Mouse (Mus musculus) gastrocnemius, postnatal 36 days (tissue): ENCODE measurements around the gene Slc44a1. TPM values are rescaled to one million over a fixed set of nuclear protein-coding genes. Genes with fewer than 3 reads are reported as not detected.

Experiments used
- DNase-seq, 2 experiments: peaks; one replicate each; pipeline ENCODE4 v3.0.0; 2022
- intact Hi-C: fragments of 180-260 bp; cut with DNase I; formaldehyde crosslinking; loops from one replicate; pipeline ENCODE4 v1.15.1; 2025
- total RNA-seq, 2 experiments: library from RNA; stranded (reverse); gene quantifications; 2 replicates each; pipeline ENCODE4 v1.2.3; 2021

Slc44a1 gene
- total RNA-seq, 2 experiments from 2014 or later: 15.7 to 15.9 TPM

DNA sequence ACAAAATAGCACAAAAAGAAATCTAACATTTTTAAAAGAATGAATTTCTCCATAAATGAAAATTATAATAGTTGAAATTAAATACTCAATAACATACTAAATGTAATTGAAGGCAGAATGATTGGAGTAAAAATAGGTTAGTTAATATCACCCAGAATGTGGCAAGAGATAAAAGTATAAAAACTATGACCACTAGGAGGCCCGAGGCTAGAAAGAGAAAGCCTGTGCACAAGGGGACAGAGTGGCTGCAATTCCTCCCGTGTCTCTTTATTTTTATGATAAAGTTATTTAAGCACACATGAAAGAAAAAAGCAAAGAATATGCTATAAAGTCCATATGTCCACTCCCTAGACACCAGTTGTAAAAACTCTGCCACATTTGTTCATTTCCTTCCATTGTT lies 17.4 kb upstream of the Slc44a1 start:
- intact Hi-C loops: no loop called here

DNA sequence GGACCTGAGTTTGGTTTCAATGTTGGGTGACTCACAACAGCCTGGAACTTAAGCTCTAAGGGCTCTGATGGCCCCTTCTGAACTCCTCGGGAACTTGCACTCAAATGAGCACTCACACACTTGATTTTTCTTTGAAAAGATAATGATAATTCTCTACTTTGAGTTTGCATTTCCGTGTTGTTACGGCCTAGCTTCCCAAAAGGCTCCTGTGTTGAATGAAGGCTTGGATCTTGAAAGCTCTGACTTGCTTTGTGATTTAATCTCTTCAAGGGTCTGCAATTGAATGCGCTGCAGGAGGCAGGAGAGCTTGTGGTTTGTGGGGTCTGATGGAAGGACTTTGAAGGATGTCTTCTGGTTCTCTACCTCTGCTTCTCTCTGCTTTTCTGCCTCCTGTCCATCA lies 13.1 kb upstream of the Slc44a1 start:
- no peak for DNase-seq
- intact Hi-C loops: no loop called here

More for the DNA sequence above, 17.4 kb upstream of the Slc44a1 start:
- DNase-seq: no peak

DNA sequence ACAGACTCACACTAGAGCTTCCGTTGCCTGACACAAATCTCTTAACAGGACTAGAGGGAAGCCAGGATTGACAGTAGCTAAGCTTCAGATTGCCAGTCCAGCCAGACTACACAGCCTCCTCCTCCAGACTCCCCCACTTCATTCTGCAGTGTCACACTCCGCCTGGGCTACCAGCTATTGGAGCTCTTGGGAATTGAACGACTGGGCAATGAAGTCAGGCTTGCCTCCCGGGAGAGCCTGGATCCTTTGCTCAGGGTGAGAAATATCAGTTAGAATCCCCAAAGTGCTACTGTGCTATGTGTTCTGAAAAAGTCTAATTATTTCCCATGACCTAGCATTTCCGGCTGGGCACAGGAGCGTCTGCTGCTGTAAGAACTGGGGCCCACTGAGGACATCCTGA lies 9.7 kb upstream of the Slc44a1 start:
- DNase-seq: no peak
- intact Hi-C loops: no loop called here

DNA sequence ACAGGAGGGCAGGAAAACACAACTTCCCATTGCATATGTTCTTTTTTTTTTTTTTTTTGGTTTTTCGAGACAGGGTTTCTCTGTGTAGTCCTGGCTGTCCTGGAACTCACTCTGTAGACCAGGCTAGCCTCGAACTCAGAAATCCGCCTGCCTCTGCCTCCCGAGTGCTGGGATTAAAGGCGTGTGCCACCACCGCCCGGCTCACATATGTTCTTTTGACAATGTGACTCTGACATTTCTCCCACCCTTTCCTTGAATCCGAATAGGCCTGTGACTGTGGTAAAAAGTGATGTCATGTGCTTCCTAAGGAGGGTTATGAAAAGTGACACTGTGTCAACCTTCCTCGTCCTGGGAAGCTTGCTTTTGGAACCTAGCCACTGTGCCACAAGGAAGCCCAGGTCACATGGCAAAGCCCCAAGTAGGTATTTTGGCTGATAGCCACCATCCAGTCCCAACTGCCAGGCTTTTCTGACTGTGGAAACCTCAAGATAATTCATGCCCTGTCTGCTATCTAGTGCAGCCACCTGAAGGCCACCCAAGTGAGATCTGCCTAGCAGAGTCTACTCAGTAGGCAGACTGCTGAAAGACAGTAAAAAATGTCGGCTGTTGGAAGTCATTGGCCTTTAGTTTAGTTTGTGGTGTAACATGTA lies 8.5 kb upstream of the Slc44a1 start:
- intact Hi-C loops: no loop called here
- no peak for DNase-seq

DNA sequence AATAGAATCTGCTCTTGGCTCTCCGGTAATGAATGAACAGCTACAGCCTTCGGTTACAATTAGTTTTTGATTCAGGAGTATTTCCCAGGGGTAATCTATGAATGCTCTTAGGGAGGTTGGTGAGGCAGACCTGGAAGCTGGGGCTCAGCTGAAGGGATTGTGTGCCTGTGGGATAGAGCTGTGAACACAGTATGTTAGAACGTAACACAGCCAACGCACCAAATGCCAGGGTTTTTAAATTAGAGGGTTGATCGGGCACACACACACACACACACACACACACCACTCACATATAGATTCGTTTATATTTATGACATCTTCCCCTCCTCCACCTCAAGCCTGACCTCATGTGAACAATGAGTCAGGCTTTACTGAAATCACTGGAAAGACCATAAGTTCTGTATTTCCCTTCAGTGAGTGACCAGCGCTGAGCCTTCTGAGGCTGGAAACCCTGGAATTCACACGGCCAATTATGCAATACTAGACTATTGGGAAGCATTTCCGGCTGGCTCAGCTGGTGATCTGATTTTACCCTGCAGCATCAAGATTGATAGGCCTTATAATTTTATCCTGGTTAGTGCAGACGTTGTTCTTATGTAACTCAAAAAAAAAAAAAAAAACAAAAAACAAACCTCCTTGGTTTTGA lies 3.0 kb upstream of the Slc44a1 start:
- intact Hi-C loops: no loop called here
- DNase-seq: peak; percentile 17 to 24

DNA sequence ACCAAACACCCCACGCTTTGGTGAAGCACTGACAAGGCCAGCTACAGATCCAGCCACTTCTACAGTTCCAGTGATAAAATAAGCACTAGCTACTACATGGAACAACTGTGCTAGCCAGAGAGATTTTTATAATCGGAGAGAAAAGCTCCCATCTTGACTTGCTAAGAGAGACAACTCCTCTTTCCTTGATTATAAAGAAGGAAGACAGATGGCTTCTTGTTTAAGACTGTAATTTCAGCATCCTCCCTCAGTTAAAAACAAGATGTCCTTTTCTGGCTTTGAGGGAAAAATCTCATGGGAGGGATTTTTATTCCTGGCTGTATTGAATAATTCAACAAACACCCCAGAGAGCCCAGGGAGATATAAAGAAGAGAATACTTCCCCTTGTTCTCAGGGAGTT lies 1.8 kb upstream of the Slc44a1 start:
- DNase-seq: no peak
- intact Hi-C loops: no loop called here

DNA sequence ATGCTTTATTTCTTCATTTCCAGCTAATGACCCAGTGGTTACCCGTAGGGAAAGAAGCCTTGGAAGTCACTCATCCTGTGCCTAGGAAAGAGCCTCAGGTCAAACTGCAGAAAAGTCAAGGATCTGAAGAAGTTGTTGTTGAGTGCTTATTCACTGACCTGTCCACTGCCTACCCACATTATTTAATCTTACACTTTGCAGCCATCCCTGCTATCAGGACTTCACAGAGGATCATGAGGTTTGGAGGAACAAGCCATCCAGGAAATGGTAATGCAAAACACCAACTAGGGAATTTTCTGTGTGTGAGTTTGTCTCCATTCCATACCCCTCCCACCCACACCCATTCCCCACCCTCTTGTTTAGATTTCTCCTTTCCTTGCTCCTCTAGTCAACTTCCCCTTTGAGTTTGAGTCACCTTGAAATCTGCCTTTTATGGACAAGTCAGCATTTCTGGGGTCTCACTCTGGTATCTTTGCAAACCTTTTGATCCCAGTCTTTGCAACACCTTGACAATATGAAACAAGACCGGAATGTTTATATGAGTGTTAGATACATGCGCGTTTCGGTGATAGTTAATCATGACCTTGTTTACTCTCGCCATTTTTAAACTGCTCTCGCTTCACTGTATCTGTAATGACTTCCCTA lies 1.3 kb upstream of the Slc44a1 start:
- no peak for DNase-seq
- intact Hi-C loops: no loop called here

DNA sequence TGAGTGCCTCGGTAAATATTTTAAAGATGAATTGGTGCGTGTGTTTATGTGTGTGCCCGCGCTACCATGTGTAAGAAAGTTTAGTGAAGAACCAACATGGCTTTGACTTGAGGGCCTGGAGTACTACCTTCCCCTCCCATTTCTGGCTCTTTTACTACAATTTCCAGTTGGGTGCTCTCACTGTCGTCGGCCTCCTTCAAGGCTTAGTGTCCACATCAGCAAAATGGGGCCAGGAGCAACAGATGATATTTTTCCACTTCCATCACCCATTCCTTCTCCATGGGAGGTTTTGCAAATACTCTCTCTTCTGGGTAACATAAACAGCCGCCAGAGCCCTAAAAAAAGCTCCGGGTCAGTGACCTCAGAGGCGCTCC lies 590 bp upstream of the Slc44a1 start:
- DNase-seq: no peak
- intact Hi-C loops: no loop called here

DNA sequence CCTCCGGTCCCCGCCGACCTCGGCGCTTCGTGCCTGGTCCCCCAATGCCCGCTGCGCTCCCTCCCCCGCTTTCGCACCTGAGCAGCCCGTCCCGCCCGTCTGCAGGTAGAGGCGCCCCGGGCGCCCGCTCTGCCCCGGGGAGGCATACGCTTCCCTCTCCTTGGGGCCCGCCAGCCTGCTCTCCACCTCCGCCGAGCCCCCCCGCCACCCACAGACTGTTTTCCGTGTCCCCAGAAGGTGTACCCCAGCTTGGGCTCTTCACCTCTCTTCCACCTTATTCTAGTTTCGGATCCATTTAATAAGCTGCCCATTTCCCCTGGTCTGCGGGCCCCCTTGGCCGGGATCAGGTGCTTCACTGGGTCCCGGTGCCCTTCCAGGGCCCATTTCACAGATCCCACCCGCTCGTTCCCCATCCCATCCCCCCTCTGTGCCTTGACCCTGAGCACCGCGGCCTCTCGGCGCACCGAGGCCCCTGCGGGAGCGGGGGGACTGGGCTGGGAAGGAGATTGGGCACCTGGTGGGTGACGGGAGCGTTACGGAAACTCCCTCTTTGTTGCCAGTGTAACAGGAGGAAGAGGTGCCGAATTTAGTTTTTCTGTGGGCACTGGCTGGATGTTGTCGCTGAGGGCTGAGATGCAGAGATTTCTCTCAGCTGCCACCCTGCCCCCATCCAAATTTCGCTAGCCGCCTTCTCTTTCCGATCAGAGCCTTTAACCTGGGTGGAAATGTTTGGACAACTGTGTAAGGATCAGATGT lies 781 bp downstream of the Slc44a1 start:
- intact Hi-C loops: no loop called here
- DNase-seq: peak in 1 of 2 experiments; percentile 30

DNA sequence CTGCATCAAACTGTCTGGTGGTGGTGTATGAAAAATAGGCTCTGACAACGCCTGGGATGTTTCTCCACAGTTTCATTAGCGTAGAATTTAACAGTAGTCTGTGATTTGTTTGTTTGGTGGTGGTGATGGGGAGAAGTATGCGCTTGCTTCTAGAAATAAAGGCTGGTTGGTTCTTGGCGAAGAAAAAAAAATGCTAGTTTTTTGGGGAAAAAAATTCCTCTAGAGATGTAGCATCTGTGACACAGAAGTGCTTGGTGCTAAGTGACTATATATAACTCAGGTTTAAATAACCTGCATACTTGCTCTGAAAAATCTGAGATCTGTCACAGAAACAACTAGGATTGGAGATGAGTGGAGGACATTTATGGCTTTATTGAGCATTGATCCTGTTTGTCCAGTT lies 1.5 kb downstream of the Slc44a1 start:
- intact Hi-C loops: no loop called here
- DNase-seq: no peak

DNA sequence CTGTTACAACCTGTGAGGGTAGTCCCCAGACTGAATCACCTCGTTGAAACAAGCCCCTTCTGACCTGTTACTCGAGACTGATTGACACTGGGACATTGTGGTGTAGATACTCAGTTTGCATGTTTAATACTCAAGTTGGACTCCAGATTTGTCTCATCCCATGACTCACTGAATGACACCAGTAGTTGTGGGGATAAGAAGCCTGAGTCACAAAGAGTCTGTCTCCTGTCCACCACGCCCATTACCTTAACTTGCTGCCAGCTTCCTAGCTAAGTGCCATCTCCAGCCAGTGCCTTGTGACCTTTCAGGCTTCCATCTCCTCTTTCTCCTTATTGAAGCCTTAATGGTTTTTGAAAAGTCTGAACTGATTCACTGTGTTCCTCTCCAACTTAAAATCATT lies 6.0 kb downstream of the Slc44a1 start:
- intact Hi-C loops: loop anchor here (2.0 kb wide), 1 partner anchor 75 kb away; no protein-coding TSS in a partner anchor
- DNase-seq: no peak

DNA sequence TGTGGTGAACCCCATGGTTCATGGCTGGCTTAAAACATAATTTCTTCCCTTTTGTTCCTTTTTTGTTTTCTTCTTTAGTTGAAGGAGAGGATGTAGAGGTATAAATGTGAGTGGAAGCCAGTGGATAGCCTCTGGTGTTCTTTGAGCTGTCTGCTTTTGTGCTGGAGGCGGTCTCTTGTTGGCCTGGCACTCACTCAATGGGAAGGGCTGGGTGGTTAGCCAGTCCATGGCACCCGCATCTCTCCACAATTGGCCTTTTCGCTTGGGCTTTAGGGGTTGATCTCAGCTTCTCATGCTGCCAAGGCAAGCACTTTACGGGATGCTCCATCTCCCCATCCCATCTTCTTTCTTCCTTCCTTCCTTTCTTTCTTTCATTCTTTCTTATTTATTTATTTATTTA lies 7.6 kb downstream of the Slc44a1 start:
- intact Hi-C loops: loop anchor here (2.0 kb wide), 1 partner anchor 73 kb away; no protein-coding TSS in a partner anchor
- no peak for DNase-seq

DNA sequence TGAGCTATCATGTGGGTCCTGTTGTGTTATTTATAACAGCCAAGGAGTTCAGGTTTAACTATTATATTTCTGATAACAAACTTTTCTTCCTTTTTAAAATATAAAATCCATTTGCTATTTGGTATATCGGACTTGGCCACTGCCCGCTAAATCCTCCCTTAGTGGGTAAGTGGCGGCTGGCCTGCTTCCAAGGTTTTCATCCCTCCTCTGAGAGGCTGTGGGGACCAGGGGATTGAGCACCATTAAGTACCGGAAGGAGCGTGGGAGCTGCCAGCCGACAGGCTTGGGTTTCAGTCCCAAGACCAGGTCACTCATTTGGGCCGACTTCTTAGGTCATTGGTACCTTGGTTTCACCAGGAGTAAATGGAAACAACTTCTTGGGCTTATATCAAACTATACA lies 10.5 kb downstream of the Slc44a1 start:
- no peak for DNase-seq
- intact Hi-C loops: loop anchor here (5.0 kb wide), 1 partner anchor 68 kb away; no protein-coding TSS in a partner anchor

DNA sequence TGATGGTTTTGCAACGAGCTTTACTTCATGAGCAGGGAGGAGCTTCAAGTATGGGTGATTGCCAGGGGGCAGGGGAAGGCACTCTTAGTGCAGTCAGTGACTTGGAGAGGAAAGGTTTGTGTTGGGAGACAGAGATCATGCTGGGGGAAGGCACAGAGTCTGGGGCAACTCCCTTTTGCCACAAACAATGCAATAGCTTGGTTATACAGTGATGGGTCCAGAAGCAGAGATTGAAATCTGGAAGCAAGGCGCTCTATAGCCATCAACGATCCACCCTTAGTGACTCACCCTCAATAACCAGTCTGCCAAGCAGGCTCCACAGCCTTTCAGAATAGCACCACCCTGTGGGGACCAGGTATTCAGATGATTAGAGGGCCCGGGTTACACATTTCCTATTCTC lies 11.7 kb downstream of the Slc44a1 start:
- intact Hi-C loops: loop anchor here (5.0 kb wide), 1 partner anchor 70 kb away; no protein-coding TSS in a partner anchor
- peak in 1 of 2 experiments; percentile 40 for DNase-seq

DNA sequence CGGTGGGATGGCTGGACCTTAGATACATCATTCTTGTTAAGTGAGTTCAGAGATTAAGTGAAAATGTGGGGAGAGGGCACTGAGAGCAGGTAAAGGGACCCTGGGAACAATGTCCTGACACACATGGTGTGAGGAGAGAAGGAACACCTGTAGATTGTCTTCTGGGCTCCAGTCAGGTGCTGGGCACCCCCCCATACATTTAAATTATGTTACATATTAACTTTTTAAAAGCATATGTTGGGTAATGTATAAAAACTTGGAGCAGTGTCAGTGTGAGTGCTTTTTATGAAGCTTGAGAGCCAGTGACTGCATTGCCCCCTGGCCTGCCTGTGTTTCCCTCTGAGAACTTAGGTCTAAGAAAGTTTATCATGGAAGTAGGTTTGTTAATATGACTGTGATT lies 12.2 kb downstream of the Slc44a1 start:
- intact Hi-C loops: loop anchor here (5.0 kb wide), 1 partner anchor 70 kb away; no protein-coding TSS in a partner anchor
- no peak for DNase-seq

DNA sequence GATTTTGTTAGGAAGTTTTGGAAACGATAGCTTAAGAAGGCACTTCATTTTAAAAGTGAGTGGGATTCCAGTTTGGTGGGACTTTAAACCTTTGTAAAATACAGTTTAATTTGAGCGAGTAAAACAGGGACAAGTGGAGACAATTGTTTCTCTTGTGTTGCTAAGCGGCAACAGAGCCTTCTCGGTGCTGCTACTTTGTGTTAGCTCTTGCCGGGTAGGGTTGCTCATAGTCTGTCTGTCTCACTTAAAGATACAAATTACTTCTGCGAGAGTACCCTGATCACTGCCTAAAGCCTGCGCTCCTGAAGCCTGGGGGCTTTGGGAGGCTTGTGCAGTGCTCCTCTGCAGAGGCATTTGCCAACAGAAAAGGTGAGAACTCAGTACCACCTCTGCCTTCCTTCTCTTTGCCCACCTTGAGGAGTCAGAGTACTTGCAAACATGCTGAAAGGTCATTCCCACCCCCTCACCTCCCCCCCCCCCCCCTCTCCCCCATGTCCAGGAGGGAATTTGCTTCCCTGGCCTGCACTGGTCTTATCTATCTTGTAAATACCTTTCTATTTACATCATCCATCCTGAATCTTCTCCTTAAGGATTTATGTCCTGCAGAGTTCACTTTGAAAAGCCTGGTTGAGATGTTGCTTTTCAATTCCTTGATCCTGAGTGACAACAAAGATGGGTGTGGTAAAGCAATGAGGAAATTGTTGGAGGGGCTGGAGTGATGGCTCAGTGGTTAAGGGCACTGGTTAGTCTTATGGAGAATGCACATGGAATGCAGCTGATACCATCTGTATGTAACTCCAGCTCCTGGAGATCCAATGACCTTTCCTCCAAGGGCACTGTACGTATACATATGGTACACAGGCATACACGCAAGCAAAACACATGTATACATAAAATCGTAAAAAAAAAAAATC lies 13.0 kb downstream of the Slc44a1 start:
- intact Hi-C loops: loop anchor here (5.0 kb wide), 1 partner anchor 71 kb away; no protein-coding TSS in a partner anchor
- DNase-seq: no peak

DNA sequence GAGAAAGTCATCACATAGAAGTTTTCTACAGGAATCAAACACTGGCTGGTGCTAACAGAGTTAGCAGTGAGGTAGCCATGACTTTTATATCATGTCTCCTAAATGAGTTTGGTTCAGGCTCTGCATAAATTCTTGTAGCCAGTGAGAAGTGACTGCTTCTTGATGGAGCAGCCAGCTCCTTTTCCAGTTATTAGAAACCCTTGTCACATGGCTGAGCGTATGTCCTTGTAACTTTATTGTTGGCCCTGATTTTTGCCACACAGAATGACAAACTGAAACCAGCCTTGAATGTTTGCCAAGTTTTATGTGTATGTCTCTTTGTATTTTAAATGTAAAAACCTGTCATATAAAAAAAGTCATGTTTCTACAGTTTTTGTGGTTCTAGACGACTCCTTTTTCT lies 15.7 kb downstream of the Slc44a1 start:
- DNase-seq: no peak

DNA sequence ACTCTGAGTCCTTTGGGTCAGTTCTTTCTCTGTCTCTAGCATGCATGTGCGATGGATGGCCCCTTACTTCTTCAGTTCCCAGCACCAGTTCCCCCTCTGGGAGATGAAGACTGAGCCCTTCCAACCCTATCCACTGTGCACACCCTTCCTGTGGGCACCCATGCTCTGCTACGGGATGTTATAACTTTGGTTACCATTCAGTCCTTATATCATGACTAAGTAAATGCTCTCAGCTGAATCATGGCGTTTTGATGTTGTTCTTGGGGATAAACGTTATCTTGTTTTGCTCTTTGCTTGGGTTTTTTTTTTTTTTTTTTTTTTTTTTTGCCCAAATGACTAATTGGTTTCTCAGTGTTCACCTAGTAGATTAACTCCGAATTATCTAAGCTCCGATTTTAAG lies 16.4 kb downstream of the Slc44a1 start:
- DNase-seq: no peak
- intact Hi-C loops: no loop called here

More for the DNA sequence above, 15.7 kb downstream of the Slc44a1 start:
- intact Hi-C loops: no loop called here

DNA sequence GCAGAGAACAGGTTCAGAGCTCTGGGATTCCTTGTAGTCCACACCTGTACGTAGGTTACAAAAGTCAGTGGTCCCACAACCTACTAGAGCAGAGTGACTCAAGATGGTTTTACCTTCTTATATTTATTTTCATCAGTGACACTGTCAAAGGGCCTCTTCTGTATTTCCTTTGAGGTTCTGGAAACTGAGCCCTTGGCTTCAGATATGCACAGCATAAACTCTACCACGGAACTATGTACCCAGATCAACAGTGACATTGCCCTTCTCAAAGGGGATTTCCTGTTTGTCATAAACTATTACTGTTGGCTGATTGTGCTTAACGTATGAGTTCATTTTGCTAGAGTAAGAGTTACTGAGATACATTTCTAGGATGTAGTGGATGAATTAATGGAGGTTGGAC lies 18.3 kb downstream of the Slc44a1 start:
- intact Hi-C loops: no loop called here
- no peak for DNase-seq

DNA sequence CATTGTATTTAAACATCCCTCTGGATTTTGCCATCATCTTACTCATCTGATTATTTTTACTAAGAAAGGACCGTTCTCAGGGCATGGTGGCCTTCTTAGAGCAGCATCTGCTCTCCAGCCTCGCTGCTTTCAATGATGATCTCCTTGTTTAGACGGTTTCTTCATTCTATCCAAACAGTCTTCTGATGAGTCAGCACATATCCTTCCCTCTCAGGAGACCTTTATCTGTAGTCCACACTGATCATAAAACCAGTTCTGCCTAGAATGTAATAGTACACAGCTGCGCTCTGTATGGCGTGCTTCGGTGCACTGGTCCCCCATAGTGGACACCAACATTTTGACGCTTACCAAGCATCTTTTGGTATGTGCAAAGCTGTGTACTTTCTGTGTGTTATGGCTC lies 19.5 kb downstream of the Slc44a1 start:
- intact Hi-C loops: no loop called here
- no peak for DNase-seq
